Mouse (Mus musculus): ENCODE measurements around the gene Egln3. TPM values are rescaled to one million over a fixed set of nuclear protein-coding genes. Genes with fewer than 3 reads are reported as not detected.

The Egln3 gene
- total RNA-seq, 4 experiments from 2014 or later, result 15.9 to 42.8 (median 35.9) TPM

- no peak for DNase-seq (ENCODE audit: low spot score in 2 of 2)
These were observed 40.5 kb downstream of the Egln3 start for GRCm38 (mm10) chr12:54163166-54163565.

GRCm38 (mm10) chr12:54162637-54163131 is 41.0 kb downstream of the Egln3 start:
- no peak for DNase-seq (ENCODE audit: low spot score in 2 of 2)

GRCm38 (mm10) chr12:54161468-54162202 is 42.0 kb downstream of the Egln3 start:
- DNase-seq (ENCODE audit: low spot score in 2 of 2), result no peak

- no peak for DNase-seq (ENCODE audit: low spot score in 2 of 2)
These were observed 43.4 kb downstream of the Egln3 start for GRCm38 (mm10) chr12:54160279-54160678.

- no peak for DNase-seq (ENCODE audit: low spot score in 2 of 2)
These were observed 48.9 kb downstream of the Egln3 start for GRCm38 (mm10) chr12:54154771-54155170.

- DNase-seq (ENCODE audit: low spot score in 2 of 2), result no peak
These were observed 56.6 kb downstream of the Egln3 start for GRCm38 (mm10) chr12:54146943-54147556.
